Mouse (Mus musculus) kidney, adult 2 months (tissue): ENCODE results near the gene Acap2.

Experiments
- CTCF ChIP-seq: fragments of 200-500 bp; conservative IDR thresholded peaks from 2 replicates; pipeline ENCODE4 v1.5.1; 2011; ENCODE audit warnings: low read depth, mild to moderate bottlenecking, control low read depth, low read length, moderate library complexity, mixed read lengths; ENCODE audit not compliant: insufficient read depth, insufficient read length
- POLR2A ChIP-seq: fragments of 200-500 bp; IDR thresholded peaks from one replicate; pipeline ENCODE4 v1.6.1; 2011; ENCODE audit warnings: low read depth, low read length, control low read depth

DNA sequence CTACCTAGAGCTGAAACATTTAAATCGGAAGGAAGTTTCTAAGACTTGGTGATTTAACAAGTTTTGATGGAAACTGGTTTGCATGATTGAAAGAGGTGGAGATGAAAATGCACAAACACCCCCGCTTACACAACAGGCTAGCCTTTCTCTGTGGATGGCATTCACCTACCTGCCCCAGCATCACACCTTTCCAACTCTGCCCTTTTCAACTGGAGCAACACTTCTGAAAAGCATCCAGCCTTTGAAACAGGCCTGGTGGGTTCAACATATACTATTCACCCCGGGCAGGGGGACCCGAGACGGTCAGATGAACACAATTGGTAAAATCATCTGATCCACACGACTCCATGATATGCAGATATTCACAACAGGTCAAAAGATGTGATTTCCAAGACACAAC lies 119.2 kb downstream of the Acap2 start:
- no peak for TF ChIP-seq POLR2A
- TF ChIP-seq CTCF: no peak
